Mouse (Mus musculus): Measurements from ENCODE around the gene Tspan32.

- no peak for TF ChIP-seq CTCF (conservative IDR thresholded peaks at IDR 0.05; ENCODE audit: low read length)
- no peak for TF ChIP-seq POU5F1 (IDR thresholded peaks at IDR 0.05; ENCODE audit: borderline replicate concordance, low read length)
- no peak for TF ChIP-seq NANOG (IDR thresholded peaks at IDR 0.05; ENCODE audit: borderline replicate concordance, low read length)
Measured at GRCm38 (mm10) chr7:143041138-143041822, 36.4 kb downstream of the Tspan32 start.
